Mouse (Mus musculus): ENCODE data around the gene Atp5g3. TPM values are rescaled to one million over a fixed set of nuclear protein-coding genes. Genes with fewer than 3 reads are reported as not detected.

Atp5g3 gene
- total RNA-seq (2023), result 172 TPM

GRCm38 (mm10) chr2:73911175-73911700, at the start of gene Atp5g3:
Atp5g3 (minus strand) TSS chr2:73911326.

DNA sequence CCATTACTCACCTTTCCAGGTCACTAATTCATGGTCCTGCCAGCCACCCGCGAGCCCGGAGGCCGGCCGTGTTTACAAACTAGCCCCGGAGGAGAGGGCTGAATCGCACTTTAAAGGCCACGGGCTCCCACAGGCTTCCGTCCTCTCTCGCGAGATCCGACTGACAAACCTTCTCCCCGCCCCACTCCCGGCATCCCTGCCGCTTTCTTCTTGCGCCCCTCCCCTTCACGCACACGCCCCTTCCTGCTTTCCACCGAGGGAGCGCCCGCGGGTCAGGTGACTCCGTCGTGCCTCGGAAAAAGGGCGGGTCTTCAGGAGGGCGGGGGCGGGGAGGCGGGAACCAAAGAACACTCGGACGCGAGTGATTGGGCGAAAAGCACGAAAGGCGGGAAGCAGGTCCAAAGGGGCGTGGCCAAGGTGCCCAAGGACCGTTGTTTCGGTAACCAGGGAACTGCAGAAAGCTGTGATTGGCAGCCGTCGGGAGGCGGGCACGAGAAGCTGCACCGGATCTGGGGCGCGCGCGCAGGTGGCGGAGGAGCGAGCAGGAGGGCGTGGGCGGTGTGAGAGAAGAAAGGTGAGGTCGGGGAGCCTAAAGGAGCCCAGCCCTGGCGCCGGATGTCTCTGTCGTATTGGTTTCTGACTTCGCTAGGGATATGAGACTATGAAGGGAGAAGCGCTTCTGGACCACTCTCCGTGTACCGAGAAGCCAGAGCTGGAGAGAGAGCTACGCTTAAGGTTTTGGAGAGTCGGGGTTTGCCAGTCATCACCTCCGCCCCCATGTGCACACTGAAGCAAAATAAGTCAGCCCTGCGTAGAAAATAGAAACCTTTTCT, 18.4 kb downstream of the Atp5g3 start, which contains the start of gene Atf2:
Atf2 (minus strand) TSS at position 176 of the 833 bp plus-strand sequence.

Other genes with a start within 250 kb of the Atp5g3 start
- 0.29 TPM for gene Chn1, start 136.0 kb downstream of the Atp5g3 start, total RNA-seq (2023)
- 99.1 TPM for gene Atf2, start 18.7 kb downstream of the Atp5g3 start, total RNA-seq (2023)